Mouse (Mus musculus): Measurements from ENCODE around the gene Spn.

Gene Spn

DNA sequence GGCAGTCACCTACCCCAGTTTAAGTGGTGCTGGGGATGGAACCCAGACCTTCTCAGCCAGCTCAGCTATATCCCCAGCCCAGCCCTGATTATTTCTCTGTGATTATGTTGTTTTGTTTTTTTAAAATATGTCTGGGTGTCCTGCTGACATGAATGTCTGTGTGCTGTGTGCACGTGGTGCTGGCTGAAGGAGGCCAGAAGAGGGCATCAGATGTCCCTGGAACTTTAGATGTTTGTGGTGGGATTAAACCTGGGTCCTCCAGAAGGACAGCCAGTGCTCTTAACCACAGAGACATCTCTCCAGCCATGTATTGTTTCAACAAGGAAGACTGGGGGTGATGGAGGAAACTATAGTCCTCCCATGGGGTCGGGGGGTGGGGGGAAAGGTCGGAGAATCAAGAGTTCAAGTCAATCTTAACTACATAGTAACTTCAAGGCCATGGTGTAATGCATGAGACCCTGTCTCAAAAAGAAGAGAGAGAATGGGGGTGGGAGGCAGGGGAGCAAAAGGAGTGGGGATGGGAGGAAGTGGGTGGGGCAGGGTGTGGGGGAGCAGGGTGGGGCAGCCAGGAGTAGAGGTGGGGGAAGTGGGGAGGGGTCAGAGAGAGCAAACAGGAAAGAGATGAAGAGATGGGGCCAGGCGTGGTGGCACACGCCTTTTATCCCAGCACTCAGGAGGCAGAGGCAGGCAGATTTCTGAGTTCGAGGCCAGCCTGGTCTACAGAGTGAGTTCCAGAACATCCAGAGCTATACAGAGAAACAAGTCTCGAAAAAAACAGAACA is 3.2 kb upstream of the Spn start:
- DNase-seq (ENCODE audit: low spot score), result no peak

- no peak for DNase-seq (ENCODE audit: low spot score)
Measured at GRCm38 (mm10) chr7:127139562-127139961, 1.9 kb upstream of the Spn start.

DNA sequence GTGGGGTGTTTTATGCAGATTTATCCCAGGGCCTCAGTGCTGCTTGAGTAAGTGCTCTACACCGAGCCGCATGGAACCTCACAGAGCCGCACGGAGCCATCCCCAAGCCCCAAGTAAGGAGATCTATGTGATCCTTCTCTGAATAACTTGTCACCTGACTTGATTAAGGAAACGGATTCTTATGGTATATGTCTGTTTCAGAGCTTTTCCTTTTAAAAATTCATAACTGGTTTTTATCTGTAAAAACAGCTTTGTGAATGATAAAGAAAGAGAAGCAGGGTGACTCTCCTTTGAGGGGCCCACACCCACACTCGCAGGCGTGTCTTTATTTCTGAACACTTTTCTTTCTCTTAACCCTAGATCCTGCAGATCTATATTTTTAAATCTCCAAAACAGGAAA is 1.5 kb upstream of the Spn start:
- no peak for DNase-seq (ENCODE audit: low spot score)

DNA sequence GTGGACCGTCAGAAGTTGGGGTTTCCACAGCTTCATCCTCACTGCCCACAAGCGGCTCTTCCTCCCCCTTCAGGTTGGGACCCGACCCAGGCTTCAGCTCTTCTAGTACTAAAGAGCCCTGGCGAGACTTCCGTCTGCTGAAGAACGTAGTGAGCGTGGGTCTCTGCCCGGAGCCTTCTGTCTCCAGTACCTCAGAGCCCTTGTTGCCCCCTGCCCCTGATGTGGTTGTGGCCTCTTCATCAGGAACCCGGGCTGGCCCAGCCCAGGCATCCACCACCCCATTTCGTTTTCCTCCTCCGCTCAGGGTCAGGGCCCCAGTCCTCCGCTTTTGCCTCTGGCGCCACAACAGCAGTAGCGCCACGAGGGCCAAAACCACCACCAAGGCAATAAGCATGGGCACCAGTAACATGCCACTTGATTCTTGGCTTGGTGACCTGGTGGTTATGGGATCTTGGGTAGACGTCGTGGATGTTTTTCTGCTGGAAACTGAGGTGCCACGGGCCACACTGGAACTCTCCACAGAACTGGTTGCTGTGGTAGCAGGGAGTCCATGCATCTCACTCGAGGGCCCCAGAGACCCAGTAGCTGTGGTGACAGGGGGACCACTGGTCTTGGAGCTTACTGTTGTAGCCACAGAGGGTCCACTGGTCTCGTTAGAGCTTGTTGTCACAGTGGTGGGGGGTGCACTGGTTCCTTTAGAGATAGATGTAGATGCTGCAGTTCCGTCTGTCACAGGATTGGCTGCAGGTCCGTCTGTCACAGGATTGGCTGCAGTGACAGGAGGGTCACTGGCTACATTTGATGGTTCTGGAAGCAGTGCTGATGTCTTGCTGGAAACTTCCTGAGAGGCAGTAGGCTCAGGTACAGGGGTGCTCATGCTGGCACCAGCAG is 1.2 kb downstream of the Spn start:
- DNase-seq (ENCODE audit: low spot score), result no peak

DNA sequence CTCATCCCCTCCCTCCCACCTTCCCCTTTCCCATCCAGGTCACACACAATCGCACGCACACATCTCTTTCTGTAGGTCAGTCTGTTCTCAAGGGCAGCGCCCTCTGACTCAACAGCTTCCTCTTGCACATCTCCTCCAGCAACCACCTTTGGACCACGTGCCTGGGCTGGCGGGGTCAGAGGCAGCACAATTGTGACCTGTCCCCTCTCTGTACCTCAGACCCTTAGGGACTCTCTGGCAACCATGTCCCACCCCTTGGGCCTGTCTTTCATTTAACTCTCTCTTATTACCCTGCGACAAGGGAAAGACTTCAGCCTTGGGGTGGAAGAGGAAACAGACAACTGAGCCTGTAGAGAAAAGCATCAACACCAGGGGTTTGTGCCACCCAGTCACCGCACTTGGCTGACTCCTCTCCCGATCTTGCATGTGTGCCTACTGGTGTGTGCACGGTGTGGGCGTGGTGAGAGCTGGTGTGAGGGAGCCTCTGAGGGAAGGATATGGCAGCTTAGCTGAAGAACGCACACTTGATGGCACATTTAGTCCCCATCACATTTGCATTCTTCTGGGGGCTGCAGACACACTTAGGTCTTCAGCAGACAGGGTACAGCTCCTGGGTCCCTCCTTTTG is 2.7 kb downstream of the Spn start:
- DNase-seq (ENCODE audit: low spot score), result no peak

GRCm38 (mm10) chr7:127133125-127133524 is 4.5 kb downstream of the Spn start:
- DNase-seq (ENCODE audit: low spot score), result no peak

GRCm38 (mm10) chr7:127129638-127130037 is 8.0 kb downstream of the Spn start:
- DNase-seq (ENCODE audit: low spot score), result no peak

DNA sequence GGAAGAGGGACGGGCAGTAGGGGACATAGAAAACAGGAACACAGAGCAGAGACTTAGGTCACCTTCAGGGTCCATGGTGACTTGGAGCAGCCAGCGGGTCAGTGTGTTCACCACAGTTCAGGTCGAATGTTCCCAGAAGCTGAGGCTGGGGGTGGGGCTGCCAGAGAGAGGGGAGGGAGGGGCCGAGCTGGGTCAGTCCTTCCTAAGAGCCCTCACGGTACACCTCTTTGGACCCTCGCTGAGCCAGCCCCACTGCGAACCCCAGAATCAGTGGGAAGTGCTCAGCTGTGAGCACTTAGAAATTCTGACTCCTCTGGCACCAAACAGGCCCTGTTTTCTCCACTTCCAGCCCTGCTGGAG is 15.7 kb downstream of the Spn start, which contains the start of gene Qprt:
TSS of gene Qprt (minus strand) at position 316 of the 360 bp plus-strand sequence.
- DNase-seq (ENCODE audit: low spot score), result no peak

DNA sequence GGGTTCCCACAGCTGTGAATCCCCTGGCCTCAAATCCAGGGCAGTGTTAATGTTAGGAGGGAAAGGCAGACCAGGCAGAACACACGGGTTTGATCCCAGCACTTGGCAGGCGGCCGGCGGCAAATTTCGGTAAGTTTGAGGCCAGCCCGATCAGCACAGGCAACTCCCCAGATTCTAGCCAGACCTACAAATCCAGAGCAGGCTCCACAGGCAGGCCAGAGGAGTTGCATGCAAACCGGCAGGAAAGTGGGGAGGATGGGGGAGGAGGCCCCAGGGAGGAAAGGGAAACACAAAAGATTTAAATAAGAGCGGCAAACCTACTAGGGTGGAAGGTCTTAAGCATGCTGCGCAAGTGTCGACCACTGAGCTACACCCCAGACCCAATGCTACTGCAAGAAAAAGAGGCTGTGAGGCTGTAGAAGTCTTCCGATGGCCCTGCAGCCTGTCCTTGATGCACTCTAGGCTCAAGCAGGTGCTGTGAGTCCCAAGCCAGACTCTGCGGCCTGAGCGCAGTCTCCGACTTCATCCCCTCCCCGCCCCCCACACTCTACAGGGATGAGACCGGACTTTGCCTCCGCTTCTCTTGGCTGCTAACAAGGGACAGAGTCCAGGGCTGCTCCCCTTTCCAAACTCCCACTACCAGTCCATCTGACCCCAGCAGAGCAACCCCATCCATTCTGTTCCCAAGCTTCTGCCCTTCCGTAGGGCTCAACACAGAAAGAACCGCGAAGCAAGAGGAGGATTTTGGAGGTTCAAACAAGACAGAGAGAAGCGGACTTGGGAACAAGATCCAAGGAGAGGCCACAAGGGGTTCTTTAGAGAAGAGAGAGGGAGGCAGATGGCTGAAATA is 16.3 kb downstream of the Spn start:
- no peak for DNase-seq (ENCODE audit: low spot score)

DNA sequence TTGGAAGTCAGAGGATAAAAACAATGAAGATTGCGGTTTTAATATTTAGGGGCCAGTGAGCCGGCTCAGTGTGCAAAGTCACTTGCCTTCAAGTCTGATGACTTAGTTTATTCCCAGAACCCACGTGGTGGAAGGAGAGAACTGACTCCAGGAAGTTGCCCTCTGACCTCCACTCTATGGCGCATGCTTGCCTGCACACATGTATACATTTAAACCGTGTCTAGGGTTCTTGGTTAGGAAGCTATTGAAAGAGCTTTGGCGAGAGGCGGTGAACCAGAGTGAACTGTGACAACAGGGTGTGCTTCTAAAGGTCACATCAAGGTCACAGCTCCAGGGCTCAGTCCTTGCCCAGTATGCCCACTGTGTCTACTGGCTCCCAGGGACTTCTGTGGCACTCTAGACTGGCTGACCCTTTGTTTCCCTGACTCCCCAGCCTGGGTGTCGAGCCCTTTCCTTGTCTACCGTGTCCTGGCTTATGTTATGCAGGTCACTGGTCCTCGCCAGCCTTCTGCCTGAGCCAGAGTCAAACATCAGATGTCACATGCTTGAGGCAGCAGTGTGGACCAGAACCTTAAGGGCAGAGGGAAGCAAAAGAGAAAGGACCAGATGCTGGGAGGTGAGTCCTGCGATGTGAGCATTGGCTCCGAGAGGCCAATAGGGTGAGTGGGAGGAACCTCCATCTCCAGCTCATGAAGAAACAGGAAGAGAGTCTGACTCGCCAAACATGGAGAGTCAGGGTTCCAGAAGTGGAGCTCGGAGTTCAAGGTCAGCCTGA is 18.8 kb downstream of the Spn start:
- DNase-seq (ENCODE audit: low spot score), result no peak

DNA sequence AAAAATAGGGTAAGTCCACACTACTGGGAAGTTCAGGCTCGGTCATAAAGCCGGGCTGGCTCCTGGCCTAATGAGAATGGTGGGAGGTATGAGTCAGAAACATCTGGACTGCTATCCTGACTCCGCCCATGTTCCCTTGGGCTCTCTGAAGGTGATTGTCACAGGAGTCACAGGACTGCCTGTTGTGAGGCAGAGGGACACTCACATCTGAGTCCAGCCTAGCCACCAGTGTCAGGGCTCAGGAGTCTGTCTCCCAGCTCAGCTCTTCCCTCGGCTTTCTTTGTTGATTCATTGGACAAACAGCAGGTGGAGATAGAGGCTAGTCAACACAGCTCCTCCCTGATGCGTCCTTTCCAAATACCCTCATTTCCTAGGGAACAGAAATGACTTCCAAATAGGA is 19.7 kb downstream of the Spn start:
- no peak for DNase-seq (ENCODE audit: low spot score)

DNA sequence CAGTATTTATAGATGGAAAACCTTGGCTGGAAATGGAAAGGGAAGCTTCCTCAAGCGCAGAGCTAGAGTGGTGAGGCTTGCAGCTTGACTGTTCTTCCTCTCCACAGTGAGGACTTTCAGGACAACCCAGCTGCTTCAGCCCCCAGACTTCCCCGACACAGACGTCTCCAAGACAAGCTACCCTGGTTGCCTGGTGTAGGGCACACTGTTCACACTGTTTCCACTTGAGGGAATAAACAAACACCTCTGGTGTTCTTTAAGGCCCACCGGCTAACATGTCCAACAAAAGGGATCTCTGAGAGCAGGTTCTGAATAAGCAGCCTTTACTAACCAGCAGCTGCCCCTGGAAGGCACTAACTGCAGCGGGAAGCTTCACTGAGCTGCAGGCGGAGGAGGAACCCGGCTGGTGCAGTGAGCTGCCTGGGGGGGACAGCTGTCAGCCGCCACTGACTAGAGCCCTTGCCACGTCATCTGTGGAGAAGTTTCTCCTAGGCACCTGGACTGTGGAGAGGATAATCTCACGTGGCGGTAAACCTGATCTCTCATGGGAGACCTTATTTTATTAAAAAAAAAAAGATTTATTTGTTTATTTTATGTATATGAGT is 21.2 kb downstream of the Spn start:
- no peak for DNase-seq (ENCODE audit: low spot score)

DNA sequence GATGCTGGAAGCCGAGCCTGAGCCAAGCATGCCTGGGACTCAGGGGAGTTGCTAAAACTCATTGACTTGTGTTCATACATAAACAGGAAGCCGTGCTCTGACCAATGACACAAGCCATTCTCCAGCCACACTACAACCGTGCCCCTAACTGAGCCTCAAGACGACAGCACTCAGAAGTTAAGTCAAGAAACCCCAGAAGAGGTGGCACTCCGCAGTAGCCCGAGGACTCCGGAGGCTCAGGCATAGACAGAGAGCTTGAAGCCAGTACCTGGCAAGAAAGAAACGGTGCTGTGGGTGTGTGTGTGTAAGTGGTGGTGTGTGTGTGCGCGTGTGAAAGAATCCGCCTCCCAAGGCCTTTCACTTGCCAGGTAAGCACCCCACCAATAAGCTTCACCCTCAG is 22.7 kb downstream of the Spn start:
- no peak for DNase-seq (ENCODE audit: low spot score)

DNA sequence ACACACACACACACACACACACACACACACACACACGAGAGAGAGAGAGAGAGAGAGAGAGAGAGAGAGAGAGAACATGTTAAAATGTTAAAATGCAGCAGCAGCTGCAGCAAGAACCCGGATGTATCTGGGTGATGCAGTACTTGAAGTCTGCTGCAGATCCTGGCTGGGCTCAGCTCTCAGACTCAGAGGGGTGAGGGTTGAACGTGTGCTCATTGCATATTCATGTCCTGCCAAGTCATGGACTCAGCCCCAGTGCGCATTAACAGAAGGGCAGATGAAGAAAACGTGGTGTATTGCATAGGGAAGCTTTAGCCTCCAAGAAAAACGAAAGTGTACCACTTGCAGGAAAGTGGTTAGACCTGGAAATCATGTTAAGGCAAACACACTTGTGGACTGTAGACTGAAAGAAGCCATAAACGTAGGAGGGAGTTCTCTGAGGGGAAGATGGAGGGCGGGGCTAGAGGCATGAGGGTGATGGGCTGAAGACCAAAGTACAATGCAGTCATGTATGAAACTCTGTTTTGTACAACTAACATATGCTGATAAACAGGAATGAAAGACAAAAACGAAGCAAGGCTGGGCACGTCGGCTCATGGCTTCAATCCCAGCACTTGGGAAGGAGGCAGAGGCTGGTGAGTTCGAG is 23.9 kb downstream of the Spn start:
- no peak for DNase-seq (ENCODE audit: low spot score)

- no peak for DNase-seq (ENCODE audit: low spot score)
Measured at GRCm38 (mm10) chr7:127112921-127113597, 24.6 kb downstream of the Spn start.

GRCm38 (mm10) chr7:127112251-127112841 is 25.3 kb downstream of the Spn start:
- DNase-seq (ENCODE audit: low spot score), result no peak

- DNase-seq (ENCODE audit: low spot score), result peak; percentile 78
Measured at GRCm38 (mm10) chr7:127111461-127111860, 26.2 kb downstream of the Spn start.

DNA sequence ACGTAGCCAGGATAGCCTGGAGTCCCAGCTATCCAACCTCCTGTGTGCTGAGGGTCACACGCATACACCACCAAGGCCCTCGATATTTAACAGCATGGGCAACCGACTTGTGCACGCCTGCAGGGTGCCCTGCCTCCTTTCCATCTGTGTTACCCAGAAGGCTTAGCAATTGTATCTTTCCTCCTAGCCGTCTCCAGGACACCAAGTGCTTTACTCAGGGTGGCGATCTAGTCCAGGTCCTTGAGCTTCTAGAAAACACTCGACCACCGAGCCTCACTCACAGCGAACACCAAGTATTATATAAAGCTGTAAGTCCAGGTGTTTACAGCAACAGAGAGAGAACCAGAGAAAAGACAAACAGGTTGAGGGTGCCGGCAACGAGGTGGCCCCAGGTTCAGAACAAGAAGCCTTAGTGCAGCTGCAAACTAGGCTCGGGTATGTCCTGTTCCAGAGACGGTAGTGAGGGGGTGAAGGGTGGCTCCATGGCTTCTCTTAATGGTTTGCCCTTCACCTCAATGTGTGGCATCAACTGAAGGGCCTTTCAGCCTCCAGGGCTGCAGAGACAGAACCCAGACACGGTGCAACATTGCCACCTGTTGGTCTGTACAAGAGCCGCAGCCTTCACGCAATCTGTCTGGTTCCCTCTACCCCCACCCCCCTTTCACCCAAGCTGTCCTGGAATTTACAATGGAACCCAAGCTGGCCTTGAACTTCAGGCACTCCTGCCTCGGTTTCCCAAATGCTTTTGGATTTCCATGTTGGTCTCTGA is 27.2 kb downstream of the Spn start:
- DNase-seq (ENCODE audit: low spot score), result peak; percentile 83

Data from testis, postnatal 10 days (tissue).